ENCODE assay signal across 7 mouse cellular contexts in the genomic region with DNA sequence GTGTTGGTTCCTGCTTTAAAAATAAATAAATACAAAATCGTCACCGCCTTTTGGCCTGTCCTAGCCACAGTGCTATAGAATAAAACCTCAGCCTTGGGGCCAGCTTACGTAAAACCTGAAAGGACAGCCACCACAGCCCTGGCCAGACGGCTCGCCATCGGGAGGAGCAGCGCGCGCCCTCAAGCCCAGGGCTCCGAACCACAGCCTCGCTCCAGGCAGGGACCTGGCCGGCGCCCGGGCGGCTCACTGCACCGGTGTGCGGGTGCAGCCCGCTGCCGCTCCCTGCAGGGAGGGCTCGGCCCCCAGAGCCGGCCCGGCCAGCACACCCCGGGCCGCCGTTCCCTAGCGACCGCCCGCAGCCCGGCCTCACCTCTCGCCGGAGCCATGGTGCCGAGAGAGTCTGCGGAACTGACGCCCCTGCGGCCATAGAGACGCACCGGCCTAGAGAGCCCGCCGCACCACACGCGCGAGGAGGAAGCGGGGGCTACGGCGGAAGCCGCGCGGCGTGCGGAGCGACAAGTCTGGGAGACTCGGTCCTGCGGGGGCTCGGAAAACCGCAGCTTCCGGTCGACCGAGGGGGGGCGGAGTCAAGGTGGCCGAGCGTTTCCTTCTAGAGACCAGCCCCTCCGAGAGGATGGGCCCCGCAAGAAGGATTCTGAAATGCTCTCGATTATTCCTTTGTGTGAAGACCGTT. TPM values are rescaled to one million over a fixed set of nuclear protein-coding genes. Genes with fewer than 3 reads are reported as not detected.
DNase-seq lines count a peak whose midpoint lies in the region; ATAC-seq lines count a peak whose summit lies in the region.

A gene (minus strand): TSS at position 565 of the 694 bp plus-strand sequence.

- H3K4me1 ChIP-seq in embryonic facial prominence, embryonic 11.5 days (ENCODE audit: control insufficient read depth, insufficient read depth, low read length), result no peaks in the 10 kb centered on the region
- H3K4me1 ChIP-seq in limb, embryonic 11.5 days (ENCODE audit: control insufficient read depth, insufficient read depth, low read length), result peaks cover 9% of the 10 kb centered on the region; the same call in 1 of the 2 replicates
- peaks cover 13% of the 10 kb centered on the region for H3K4me1 ChIP-seq in midbrain, embryonic 14.5 days (ENCODE audit: control insufficient read depth, insufficient read depth, low read length)

- H3K36me3 ChIP-seq in embryonic facial prominence, embryonic 11.5 days (replicated peaks; ENCODE audit: control insufficient read depth, insufficient read depth, low read depth, low read length), result no peaks in the 10 kb centered on the region
- no peaks in the 10 kb centered on the region for H3K36me3 ChIP-seq in limb, embryonic 11.5 days (ENCODE audit: control insufficient read depth, insufficient read depth, low read length)
- peaks cover 13% of the 10 kb centered on the region for H3K36me3 ChIP-seq in midbrain, embryonic 14.5 days (ENCODE audit: control insufficient read depth, insufficient read depth, low read length)

- H3K27me3 ChIP-seq in embryonic facial prominence, embryonic 11.5 days (ENCODE audit: control insufficient read depth, insufficient read depth, low read length), result no peaks in the 10 kb centered on the region
- H3K27me3 ChIP-seq in limb, embryonic 11.5 days (ENCODE audit: control insufficient read depth, insufficient read depth, low read length), result no peaks in the 10 kb centered on the region
- H3K27me3 ChIP-seq in midbrain, embryonic 14.5 days (ENCODE audit: control insufficient read depth, insufficient read depth, low read length), result no peaks in the 10 kb centered on the region

- peak within 1 kb of the TSS; percentile 96 for H3K27ac ChIP-seq in embryonic facial prominence, embryonic 11.5 days (replicated peaks; ENCODE audit: low read depth, low read length)
- H3K27ac ChIP-seq in limb, embryonic 11.5 days (replicated peaks; ENCODE audit: low read depth, low read length), result peak within 1 kb of the TSS; percentile 88
- H3K27ac ChIP-seq in midbrain, embryonic 14.5 days (replicated peaks; ENCODE audit: low read depth, low read length), result peak within 1 kb of the TSS; percentile 97

- peak within 1 kb of the TSS; percentile 90 for H3K4me3 ChIP-seq in embryonic facial prominence, embryonic 11.5 days (ENCODE audit: low read depth, low read length)
- H3K4me3 ChIP-seq in limb, embryonic 11.5 days (ENCODE audit: low read depth, low read length), result peak within 1 kb of the TSS; percentile 83
- H3K4me3 ChIP-seq in midbrain, embryonic 14.5 days (replicated peaks; ENCODE audit: low read depth, low read length), result peak within 1 kb of the TSS; percentile 86

- peak; percentile 97 for DNase-seq in adrenal gland, postnatal 14 days
- DNase-seq in embryonic facial prominence, embryonic 11.5 days (ENCODE audit: low spot score), result peak; percentile 92
- peak; percentile 92 for DNase-seq in kidney, adult 18-20 months
- peak; percentile 92 for DNase-seq in limb, embryonic 11.5 days (ENCODE audit: low spot score)
- DNase-seq in midbrain, embryonic 14.5 days, result peak; percentile 96
- DNase-seq in spleen, adult 18-20 months, result peak; percentile 90 to 92

- H3K9ac ChIP-seq in embryonic facial prominence, embryonic 11.5 days (replicated peaks; ENCODE audit: low read length), result peak within 1 kb of the TSS; percentile 97
- peak within 1 kb of the TSS; percentile 97 for H3K9ac ChIP-seq in limb, embryonic 11.5 days (ENCODE audit: low read length)
- peak within 1 kb of the TSS; percentile 99 for H3K9ac ChIP-seq in midbrain, embryonic 14.5 days (replicated peaks; ENCODE audit: low read length)

- WGBS in embryonic facial prominence, embryonic 11.5 days, result under 1% methylated on average over 65 of the region's 65 CpGs
- under 1% methylated on average over 65 of the region's 65 CpGs for WGBS in limb, embryonic 11.5 days
- under 1% methylated on average over 65 of the region's 65 CpGs for WGBS in midbrain, embryonic 14.5 days

- H3K4me2 ChIP-seq in embryonic facial prominence, embryonic 11.5 days (ENCODE audit: low read depth, low read length), result peak within 1 kb of the TSS; percentile 46
- peak within 1 kb of the TSS; percentile 45 for H3K4me2 ChIP-seq in limb, embryonic 11.5 days (ENCODE audit: low read depth, severe bottlenecking)
- peak within 1 kb of the TSS; percentile 57 for H3K4me2 ChIP-seq in midbrain, embryonic 14.5 days (ENCODE audit: low read length)

- peak; percentile 98 for ATAC-seq in embryonic facial prominence, embryonic 11.5 days (replicated peaks; ENCODE audit: insufficient number of reproducible peaks, low FRiP score, low TSS enrichment, low read depth)
- peak; percentile 99 for ATAC-seq in granulocyte monocyte progenitor cell, adult 5-6 weeks (replicated peaks; ENCODE audit: poor library complexity, severe bottlenecking)
- ATAC-seq in limb, embryonic 11.5 days (ENCODE audit: insufficient number of reproducible peaks, low FRiP score, low TSS enrichment, low read depth), result peak; percentile 92
- ATAC-seq in midbrain, embryonic 14.5 days (ENCODE audit: low FRiP score, low TSS enrichment), result peak; percentile 98

- no peaks in the 10 kb centered on the region for H3K9me3 ChIP-seq in embryonic facial prominence, embryonic 11.5 days (replicated peaks; ENCODE audit: control insufficient read depth, low read length)
- H3K9me3 ChIP-seq in limb, embryonic 11.5 days (ENCODE audit: control insufficient read depth, low read length), result no peaks in the 10 kb centered on the region
- H3K9me3 ChIP-seq in midbrain, embryonic 14.5 days (ENCODE audit: control insufficient read depth, low read length), result no peaks in the 10 kb centered on the region

RNA-seq across cellular contexts. Expression of the gene that starts here (rescaled TPM):
- 35.7 and 40.5 TPM in 2 replicates for total RNA-seq in adrenal gland, postnatal 14 days (2021)
- polyA plus RNA-seq in embryonic facial prominence, embryonic 11.5 days (2014; fragmentation: Nextera tagmentation; extraction: Ambion mirVana), result 40.2 and 41.1 TPM in 2 replicates
- total RNA-seq in granulocyte monocyte progenitor cell, adult 5-6 weeks (2014; fragmentation: Nextera tagmentation), result 18.5 and 30.9 TPM in 2 replicates
- total RNA-seq in granulocyte monocyte progenitor cell, adult 5-6 weeks (2017), result 28.6 and 29.3 TPM in 2 replicates
- polyA plus RNA-seq in limb, embryonic 11.5 days (2014; fragmentation: Nextera tagmentation; extraction: Ambion mirVana), result 51.2 and 53.0 TPM in 2 replicates
- polyA plus RNA-seq in midbrain, embryonic 14.5 days (2014; fragmentation: Nextera tagmentation; extraction: Ambion mirVana), result 40.2 and 41.8 TPM in 2 replicates

Comparison
In these comparisons a context has a peak if more than half of its experiments do, and no peak if none do; other contexts are left out.
1. Peak in every context shown above with its lines: DNase-seq, ATAC-seq, H3K4me3 ChIP-seq and H3K27ac ChIP-seq.